Mouse (Mus musculus) small intestine, adult 2 months (tissue): ENCODE measurements around the gene Jade2.

Source experiments
- CTCF ChIP-seq: fragments of 200-500 bp; IDR thresholded peaks from 2 replicates; pipeline ENCODE4 v1.5.1; 2012; ENCODE audit warnings: low read depth, mild to moderate bottlenecking, control low read depth, inconsistent platforms, low read length, moderate library complexity, mixed read lengths; ENCODE audit not compliant: insufficient replicate concordance, insufficient read length; ENCODE audit errors: extremely low read depth
- POLR2A ChIP-seq: fragments of 200-500 bp; IDR thresholded peaks from 2 replicates; pipeline ENCODE4 v1.6.1; 2012; ENCODE audit warnings: low read depth, mild to moderate bottlenecking, control low read depth, inconsistent platforms, low read length, moderate library complexity

- TF ChIP-seq CTCF = no peak
- TF ChIP-seq POLR2A = no peak
Measured at GRCm38 (mm10) chr11:51822736-51823135, 34.7 kb downstream of the Jade2 start.
